Mouse (Mus musculus) MEL (cell line): ENCODE results near the gene Gm43720. TPM values are rescaled to one million over a fixed set of nuclear protein-coding genes. Genes with fewer than 3 reads are reported as not detected.

ENCODE experiments used
- DNase-seq: peaks from one replicate; pipeline ENCODE4 v3.0.0; 2011; ENCODE audit warnings: low read depth, low spot score
- H3K27ac ChIP-seq: 2 replicates; pipeline ENCODE4 v1.5.1; 2012; ENCODE audit warnings: low read depth, mild to moderate bottlenecking, control low read depth, low read length, moderate library complexity; ENCODE audit not compliant: control insufficient read depth
- H3K27me3 ChIP-seq, 2 experiments: fragments of 150-350 bp in 1 of 2; sonication (generic) in 1 of 2; 2 replicates each; pipeline ENCODE4 v1.6.1; 2012; ENCODE audit warnings: low read length in 2 of 2, mild to moderate bottlenecking in 2 of 2, improper control_type of control experiment in 1 of 2, moderate library complexity in 1 of 2; ENCODE audit not compliant: insufficient read depth in 2 of 2, control insufficient read depth in 1 of 2
- H3K36me3 ChIP-seq, 2 experiments: 2 replicates each; pipeline ENCODE4 v1.6.1; 2012 to 2014; ENCODE audit warnings: low read length in 2 of 2, improper control_type of control experiment in 1 of 2, inconsistent platforms in 1 of 2, mild to moderate bottlenecking in 1 of 2; ENCODE audit not compliant: insufficient read depth in 2 of 2, control insufficient read depth in 1 of 2
- H3K4me1 ChIP-seq, 2 experiments: fragments of 150-350 bp in 1 of 2; sonication (generic) in 1 of 2; 2 replicates each; pipeline ENCODE4 v1.6.1; 2012; ENCODE audit warnings: low read length in 2 of 2, improper control_type of control experiment in 1 of 2, mild to moderate bottlenecking in 1 of 2; ENCODE audit not compliant: insufficient read depth in 2 of 2, control insufficient read depth in 1 of 2
- H3K4me3 ChIP-seq, 2 experiments: fragments of 150-350 bp in 1 of 2; sonication (generic) in 1 of 2; 2 replicates each; pipeline ENCODE4 v1.5.1; 2012; ENCODE audit warnings: low read depth in 2 of 2, low read length in 2 of 2, mild to moderate bottlenecking in 2 of 2, moderate library complexity in 2 of 2, control low read depth in 1 of 2, improper control_type of control experiment in 1 of 2; ENCODE audit not compliant: control insufficient read depth in 1 of 2, insufficient read depth in 1 of 2
- H3K79me2 ChIP-seq: 2 replicates; pipeline ENCODE4 v1.6.1; 2012; ENCODE audit warnings: mild to moderate bottlenecking, low read length, moderate library complexity; ENCODE audit not compliant: control insufficient read depth, poor library complexity, insufficient read depth
- H3K9ac ChIP-seq: 2 replicates; pipeline ENCODE4 v1.6.1; 2012; ENCODE audit warnings: low read depth, mild to moderate bottlenecking, control low read depth, low read length, moderate library complexity; ENCODE audit not compliant: control insufficient read depth, poor library complexity, severe bottlenecking
- H3K9me3 ChIP-seq: fragments of 150-350 bp; sonication (generic); replicated peaks from 2 replicates; pipeline ENCODE4 v1.6.1; 2012; ENCODE audit warnings: mild to moderate bottlenecking, low read length, improper control_type of control experiment, moderate library complexity; ENCODE audit not compliant: insufficient read depth
- ELF1 ChIP-seq: IDR thresholded peaks from 2 replicates; pipeline ENCODE4 v1.6.1; 2014; ENCODE audit warnings: low read depth, mild to moderate bottlenecking, inconsistent platforms, low read length, improper control_type of control experiment, moderate library complexity
- GATA1 ChIP-seq: IDR thresholded peaks from 2 replicates; pipeline ENCODE4 v1.6.1; 2011; ENCODE audit warnings: low read depth, low read length, improper control_type of control experiment
- HCFC1 ChIP-seq: IDR thresholded peaks from 2 replicates; pipeline ENCODE4 v1.6.1; 2012; ENCODE audit warnings: low read depth, mild to moderate bottlenecking, inconsistent platforms, low read length, improper control_type of control experiment, moderate library complexity
- JUND ChIP-seq: IDR thresholded peaks from 2 replicates; pipeline ENCODE4 v1.6.1; 2011; ENCODE audit warnings: low read depth, mild to moderate bottlenecking, improper control_type of control experiment, low read length
- MAFK ChIP-seq: IDR thresholded peaks from 2 replicates; pipeline ENCODE4 v1.6.1; 2011; ENCODE audit warnings: low read depth, mild to moderate bottlenecking, low read length, improper control_type of control experiment, borderline replicate concordance
- MEF2A ChIP-seq: IDR thresholded peaks from 2 replicates; pipeline ENCODE4 v1.6.1; 2014; ENCODE audit warnings: low read depth, mild to moderate bottlenecking, inconsistent platforms, low read length, improper control_type of control experiment; ENCODE audit not compliant: poor library complexity, insufficient replicate concordance, severe bottlenecking; ENCODE audit errors: extremely low read depth
- MXI1 ChIP-seq: IDR thresholded peaks from 2 replicates; pipeline ENCODE4 v1.6.1; 2011; ENCODE audit warnings: mild to moderate bottlenecking, low read depth, low read length, improper control_type of control experiment
- MYB ChIP-seq: IDR thresholded peaks from 2 replicates; pipeline ENCODE4 v1.6.1; 2011; ENCODE audit warnings: mild to moderate bottlenecking, low read depth, low read length, improper control_type of control experiment
- MYC ChIP-seq: IDR thresholded peaks from 2 replicates; pipeline ENCODE4 v1.6.1; 2011; ENCODE audit warnings: low read depth, mild to moderate bottlenecking, low read length, improper control_type of control experiment, moderate library complexity
- NRF1 ChIP-seq: IDR thresholded peaks from 2 replicates; pipeline ENCODE4 v1.6.1; 2014; ENCODE audit warnings: low read depth, mild to moderate bottlenecking, inconsistent platforms, low read length, improper control_type of control experiment, moderate library complexity; ENCODE audit not compliant: poor library complexity, insufficient read depth, severe bottlenecking
- POLR2AphosphoS2 ChIP-seq: IDR thresholded peaks from 2 replicates; pipeline ENCODE4 v1.6.1; 2011; ENCODE audit warnings: low read length, improper control_type of control experiment
- SMC3 ChIP-seq: IDR thresholded peaks from 2 replicates; pipeline ENCODE4 v1.6.1; 2011; ENCODE audit warnings: low read depth, low read length, improper control_type of control experiment
- TAL1 ChIP-seq: IDR thresholded peaks from 2 replicates; pipeline ENCODE4 v1.6.1; 2012; ENCODE audit warnings: mild to moderate bottlenecking, inconsistent platforms, low read length, moderate library complexity, mixed read lengths
- TBP ChIP-seq: IDR thresholded peaks from 2 replicates; pipeline ENCODE4 v1.8.0; 2011; ENCODE audit warnings: low read depth, low read length, improper control_type of control experiment
- TCF12 ChIP-seq: IDR thresholded peaks from 2 replicates; pipeline ENCODE4 v1.6.1; 2014; ENCODE audit warnings: low read depth, mild to moderate bottlenecking, inconsistent platforms, low read length, improper control_type of control experiment, moderate library complexity
- ZC3H11A ChIP-seq: IDR thresholded peaks from 2 replicates; pipeline ENCODE4 v1.6.1; 2012; ENCODE audit warnings: low read depth, mild to moderate bottlenecking, inconsistent platforms, low read length, improper control_type of control experiment
- ZNF384 ChIP-seq: IDR thresholded peaks from 2 replicates; pipeline ENCODE4 v1.6.1; 2012; ENCODE audit warnings: low read depth, mild to moderate bottlenecking, inconsistent platforms, low read length, improper control_type of control experiment
- polyA plus RNA-seq, 2 experiments: library from polyadenylated mRNA; stranded (reverse) in 1 of 2; unstranded in 1 of 2; fragments of >175 nt in 1 of 2; fragments of >200 nt in 1 of 2; gene quantifications; 2 replicates each; pipeline versions ENCODE4 v1.2.1 to v1.2.4; 2012; ENCODE audit warnings: low replicate concordance in 2 of 2, low read depth in 1 of 2; ENCODE audit not compliant: insufficient read length in 2 of 2, insufficient read depth in 1 of 2, missing spikeins in 1 of 2
- total RNA-seq: library from RNA; depleted of rRNA; stranded (reverse); fragments of 300-350 nt; gene quantifications from 2 replicates; pipeline ENCODE4 v1.2.3, GENCODE M21; 2012

Gene Gm43720
- total and polyA plus RNA-seq, 3 experiments = not detected

DNA sequence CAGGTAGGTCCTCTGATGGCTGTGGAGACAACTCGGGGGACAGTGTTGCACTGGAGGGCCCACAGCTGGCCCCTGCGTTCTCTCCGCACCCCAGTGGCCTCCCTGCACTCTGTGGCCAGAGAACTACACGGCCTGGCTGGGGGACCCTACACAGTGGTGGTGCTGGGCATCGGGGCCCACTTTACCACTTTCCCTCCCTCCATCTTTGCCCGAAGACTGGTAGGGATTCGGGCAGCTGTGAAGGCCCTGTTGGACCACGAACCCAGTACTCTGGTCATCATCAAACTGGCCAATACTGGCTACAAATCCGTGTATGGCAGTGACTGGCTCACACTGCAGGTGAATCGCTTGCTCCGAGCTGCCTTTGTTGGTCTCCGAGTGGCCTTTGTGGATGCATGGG lies 28.6 kb downstream of the Gm43720 start:
- TF ChIP-seq HCFC1 = no peak
- no peak for TF ChIP-seq TCF12
- no peak for TF ChIP-seq MYB
- no peak for TF ChIP-seq ZNF384
- no peak for TF ChIP-seq TBP
- TF ChIP-seq MYC = no peak
- TF ChIP-seq GATA1 = no peak
- Histone ChIP-seq H3K27me3 (no peaks in the 10 kb centered on the region; a peak in 1 of 4 replicates), H3K36me3 (peaks cover 0 to 7% of the 10 kb centered on the region in 2 experiments; a peak in 2 of 4 replicates), H3K9me3 (no peaks in the 10 kb centered on the region), H3K4me1 (peaks cover 0 to 8% of the 10 kb centered on the region in 2 experiments; a peak in 3 of 4 replicates), H3K79me2 (no peaks in the 10 kb centered on the region; the same call in 1 of the 2 replicates), H3K4me3 (no peak overlapping the region), H3K9ac (no peak overlapping the region), H3K27ac (no peak overlapping the region)
- DNase-seq = no peak

DNA sequence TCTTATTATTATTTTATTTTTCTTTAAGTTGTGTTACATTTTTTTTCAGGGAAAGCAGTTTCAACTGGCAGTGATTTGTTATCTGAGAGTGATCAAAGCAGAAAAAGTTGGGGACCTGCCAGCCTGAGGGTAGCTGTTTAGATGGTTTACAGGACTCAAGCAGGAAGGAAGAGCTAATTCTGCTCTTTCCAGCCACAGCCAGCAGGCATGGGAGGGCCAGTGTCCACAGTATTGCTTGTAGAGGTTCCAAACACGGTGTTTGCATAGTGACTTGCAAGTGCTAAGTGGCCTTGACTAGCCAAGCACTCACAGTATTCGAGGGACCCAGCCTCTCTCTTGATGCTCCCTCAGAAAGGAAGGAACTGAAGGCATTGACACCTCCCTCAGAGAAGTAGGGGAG lies 38.2 kb downstream of the Gm43720 start:
- Histone ChIP-seq H3K4me1 (no peaks in the 10 kb centered on the region), H3K9me3 (no peaks in the 10 kb centered on the region), H3K4me3 (no peak overlapping the region), H3K27ac (no peak overlapping the region), H3K79me2 (no peaks in the 10 kb centered on the region), H3K36me3 (no peaks in the 10 kb centered on the region), H3K9ac (no peak overlapping the region), H3K27me3 (no peaks in the 10 kb centered on the region; a peak in 1 of 4 replicates)
- TF ChIP-seq MEF2A (no peak), TAL1 (no peak), SMC3 (no peak), JUND (no peak), ELF1 (no peak), NRF1 (no peak), MAFK (no peak)
- DNase-seq = no peak

DNA sequence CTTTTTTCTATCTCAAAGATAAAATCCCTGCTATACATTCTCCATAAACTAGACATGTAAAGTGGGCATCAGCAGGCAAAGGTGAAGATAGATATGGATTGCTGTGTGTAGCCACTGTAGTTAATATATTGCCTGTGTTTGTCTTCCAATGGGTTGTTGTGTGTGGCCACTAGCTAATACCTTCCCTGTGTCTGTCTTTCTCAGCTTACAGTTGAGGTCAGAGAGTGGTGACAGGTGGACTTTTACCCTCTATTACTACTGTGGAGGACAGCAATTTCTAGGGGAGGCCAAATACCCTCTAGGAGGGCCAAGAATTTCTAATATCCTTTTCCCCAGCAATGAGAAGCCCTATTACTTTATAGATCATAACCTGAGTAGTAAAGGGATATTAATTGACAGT lies 45.5 kb downstream of the Gm43720 start:
- no peak for DNase-seq
- Histone ChIP-seq H3K27ac (no peak overlapping the region), H3K79me2 (no peaks in the 10 kb centered on the region), H3K27me3 (no peaks in the 10 kb centered on the region; a peak in 1 of 4 replicates), H3K9me3 (no peaks in the 10 kb centered on the region), H3K4me1 (peaks cover 0 to 3% of the 10 kb centered on the region in 2 experiments; a peak in 1 of 4 replicates), H3K36me3 (peaks cover 0 to under 1% of the 10 kb centered on the region in 2 experiments; a peak in 1 of 4 replicates), H3K4me3 (no peak overlapping the region), H3K9ac (no peak overlapping the region)
- TF ChIP-seq MXI1 (no peak), ZC3H11A (no peak), TAL1 (no peak), POLR2AphosphoS2 (no peak)
